Mouse (Mus musculus): Measurements from ENCODE around the gene Sdhaf1. TPM values are rescaled to one million over a fixed set of nuclear protein-coding genes. Genes with fewer than 3 reads are reported as not detected.

Sdhaf1 gene
- polyA plus RNA-seq, 1 experiment = 0.47 TPM

DNA sequence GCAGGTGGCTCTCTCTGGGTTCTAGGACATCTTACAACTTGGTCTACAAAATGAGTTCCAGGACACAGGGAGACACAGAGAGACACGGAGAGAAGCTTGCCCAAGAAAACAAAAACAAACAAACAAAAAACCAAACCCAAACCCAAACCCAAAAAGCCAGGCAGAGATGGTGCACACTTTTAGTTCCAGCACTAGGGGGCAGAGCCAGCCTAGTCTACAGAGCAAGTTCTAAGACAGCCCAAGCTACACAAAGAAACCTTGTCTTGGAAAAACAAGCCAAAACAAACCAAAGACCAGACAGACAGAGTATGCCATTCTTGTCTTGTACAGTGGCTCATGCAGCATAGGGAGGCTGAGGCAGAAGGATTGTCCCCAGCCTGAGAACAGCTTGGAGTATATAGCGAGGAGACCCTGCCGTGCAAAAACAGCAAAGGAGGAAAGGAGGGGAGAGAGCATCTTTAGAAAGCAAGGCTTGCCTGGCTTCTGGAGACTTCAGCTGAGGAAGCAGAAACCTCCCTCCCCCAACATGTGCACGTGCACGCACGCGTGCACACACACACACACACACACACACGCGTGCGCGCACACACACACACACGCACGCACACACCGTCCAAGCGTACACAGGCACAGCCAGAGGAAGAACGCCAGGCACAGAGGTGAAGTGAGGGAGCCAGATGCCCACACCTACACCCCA lies 17.5 kb downstream of the Sdhaf1 start:
- peaks cover 23% of the 10 kb centered on the region for H3K4me1 ChIP-seq (ENCODE audit: control insufficient read depth)
- TF ChIP-seq GATA1 (IDR thresholded peaks at IDR 0.05; ENCODE audit: low read length) = no peak
- no peak for TF ChIP-seq TAL1 (IDR thresholded peaks at IDR 0.05; ENCODE audit: low read length)
- peaks cover 2% of the 10 kb centered on the region; the same call in 1 of the 2 replicates for H3K36me3 ChIP-seq (ENCODE audit: control insufficient read depth)
- no peaks in the 10 kb centered on the region for H3K9me3 ChIP-seq (ENCODE audit: control insufficient read depth, low read length)
- H3K4me3 ChIP-seq (replicated peaks) = no peak overlapping the region
- no peaks in the 10 kb centered on the region for H3K27me3 ChIP-seq (ENCODE audit: control insufficient read depth)

DNA sequence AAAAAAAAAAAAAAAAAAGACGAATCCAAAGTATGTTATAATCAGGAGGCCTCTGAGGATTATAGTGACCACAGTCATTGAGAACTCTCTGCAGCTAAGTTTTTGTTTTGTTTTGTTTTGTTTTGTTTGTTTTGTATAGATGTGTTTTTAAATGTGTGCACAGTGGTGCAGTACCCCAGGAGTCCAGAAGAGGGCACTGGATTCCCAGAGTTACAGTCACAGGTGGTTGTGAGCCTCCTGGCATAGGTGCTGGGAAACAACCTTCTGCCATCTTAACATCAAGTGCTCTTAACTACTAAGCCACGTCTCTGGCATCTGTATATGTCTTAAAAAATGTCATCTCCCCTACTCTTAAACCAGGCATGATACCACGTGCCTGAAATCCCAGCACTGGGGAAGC lies 22.8 kb downstream of the Sdhaf1 start:
- H3K9me3 ChIP-seq (ENCODE audit: control insufficient read depth, low read length) = no peaks in the 10 kb centered on the region
- H3K4me1 ChIP-seq (ENCODE audit: control insufficient read depth) = peaks cover 12% of the 10 kb centered on the region
- H3K27me3 ChIP-seq (ENCODE audit: control insufficient read depth) = no peaks in the 10 kb centered on the region
- no peak overlapping the region for H3K4me3 ChIP-seq (replicated peaks)
- H3K36me3 ChIP-seq (ENCODE audit: control insufficient read depth) = no peaks in the 10 kb centered on the region
- TF ChIP-seq GATA1 (IDR thresholded peaks at IDR 0.05; ENCODE audit: low read length) = no peak
- TF ChIP-seq TAL1 (IDR thresholded peaks at IDR 0.05; ENCODE audit: low read length) = no peak

DNA sequence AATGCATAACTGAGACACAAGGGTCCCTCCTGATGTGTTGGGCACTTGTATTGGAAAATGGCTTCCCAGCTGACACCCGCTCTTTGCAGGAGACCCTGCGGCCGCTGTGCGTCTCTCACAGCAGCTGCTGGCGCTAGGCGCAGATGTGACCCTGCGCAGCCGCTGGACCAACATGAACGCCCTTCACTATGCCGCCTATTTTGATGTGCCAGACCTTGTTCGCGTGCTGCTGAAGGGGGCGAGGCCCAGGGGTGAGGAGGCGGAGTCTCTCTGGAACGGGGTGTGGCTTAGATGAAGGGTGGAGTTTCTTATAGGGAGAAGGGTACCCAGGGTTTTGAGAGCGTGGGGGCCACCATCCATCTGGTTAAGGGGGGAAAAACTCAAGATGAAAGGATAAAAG lies 26.4 kb downstream of the Sdhaf1 start:
- Histone ChIP-seq H3K36me3 (ENCODE audit: control insufficient read depth) (no peaks in the 10 kb centered on the region), H3K27me3 (ENCODE audit: control insufficient read depth) (peaks cover under 1% of the 10 kb centered on the region), H3K4me1 (ENCODE audit: control insufficient read depth) (peaks cover 12% of the 10 kb centered on the region), H3K9me3 (ENCODE audit: control insufficient read depth, low read length) (no peaks in the 10 kb centered on the region), H3K4me3 (replicated peaks) (no peak overlapping the region)
- no peak for TF ChIP-seq GATA1 (IDR thresholded peaks at IDR 0.05; ENCODE audit: low read length)
- TF ChIP-seq TAL1 (IDR thresholded peaks at IDR 0.05; ENCODE audit: low read length) = no peak

DNA sequence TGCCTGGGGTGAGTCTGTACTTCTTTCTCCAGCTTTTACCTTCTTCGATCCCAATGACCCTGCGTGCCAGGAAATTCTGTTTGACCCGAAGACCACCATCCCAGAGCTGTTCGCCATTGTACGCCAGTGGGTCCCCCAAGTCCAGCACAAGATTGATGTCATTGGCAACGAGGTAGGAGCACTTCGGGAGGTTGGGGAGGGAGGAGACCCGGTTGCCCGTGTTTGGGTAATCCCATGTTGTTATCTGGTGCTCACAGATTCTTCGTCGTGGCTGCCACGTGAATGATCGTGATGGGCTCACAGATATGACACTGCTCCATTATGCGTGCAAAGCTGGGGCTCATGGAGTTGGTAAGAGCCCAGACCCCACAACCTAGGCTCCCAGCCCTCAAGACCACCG lies 26.9 kb downstream of the Sdhaf1 start:
- Histone ChIP-seq H3K4me1 (ENCODE audit: control insufficient read depth) (peaks cover 12% of the 10 kb centered on the region), H3K36me3 (ENCODE audit: control insufficient read depth) (no peaks in the 10 kb centered on the region), H3K27me3 (ENCODE audit: control insufficient read depth) (peaks cover 5% of the 10 kb centered on the region), H3K9me3 (ENCODE audit: control insufficient read depth, low read length) (no peaks in the 10 kb centered on the region), H3K4me3 (replicated peaks) (no peak overlapping the region)
- no peak for TF ChIP-seq GATA1 (IDR thresholded peaks at IDR 0.05; ENCODE audit: low read length)
- no peak for TF ChIP-seq TAL1 (IDR thresholded peaks at IDR 0.05; ENCODE audit: low read length)

DNA sequence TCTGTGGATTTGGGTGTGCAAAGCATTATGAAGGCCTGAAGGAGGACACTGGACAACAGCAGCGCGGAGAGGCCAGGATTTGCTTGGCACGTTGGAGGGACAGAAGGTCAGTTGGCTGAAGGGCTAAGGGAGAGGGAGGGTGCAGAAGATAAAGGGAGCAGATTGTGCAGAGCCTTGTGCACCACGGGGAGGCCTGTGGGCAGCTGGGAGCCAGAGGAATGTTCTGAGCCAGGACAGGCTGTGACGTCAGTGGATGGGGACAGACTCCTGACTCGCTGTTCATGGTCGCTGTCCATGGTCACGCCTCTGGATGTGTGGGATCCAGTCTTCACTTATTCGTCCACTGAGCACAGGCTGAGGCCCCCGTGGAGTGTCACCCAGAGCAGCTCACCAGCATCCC lies 28.6 kb downstream of the Sdhaf1 start:
- Histone ChIP-seq H3K27me3 (ENCODE audit: control insufficient read depth) (peaks cover 13% of the 10 kb centered on the region), H3K36me3 (ENCODE audit: control insufficient read depth) (no peaks in the 10 kb centered on the region)
- TF ChIP-seq GATA1 (IDR thresholded peaks at IDR 0.05; ENCODE audit: low read length) (no peak), TAL1 (IDR thresholded peaks at IDR 0.05; ENCODE audit: low read length) (no peak)

DNA sequence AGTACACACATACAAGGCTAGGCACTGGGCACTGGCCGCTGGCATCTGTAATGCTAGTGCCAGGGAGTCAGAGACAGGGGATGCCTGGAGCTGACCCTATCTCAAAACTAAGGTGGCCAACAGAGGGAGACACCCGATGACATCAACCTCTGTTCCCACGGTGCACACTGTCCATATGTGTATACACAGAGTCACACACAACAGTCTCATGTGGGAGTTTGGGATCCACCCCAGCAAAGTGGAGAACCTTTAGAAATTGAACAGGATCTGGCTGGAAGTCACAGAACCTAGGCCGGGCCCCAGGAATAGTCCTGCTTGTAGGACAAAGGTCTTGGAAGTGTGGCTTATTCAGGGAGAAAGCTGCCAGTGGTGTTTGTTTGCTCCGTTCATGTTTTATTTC lies 29.4 kb downstream of the Sdhaf1 start:
- H3K9me3 ChIP-seq (ENCODE audit: control insufficient read depth, low read length) = no peaks in the 10 kb centered on the region
- peaks cover 13% of the 10 kb centered on the region for H3K27me3 ChIP-seq (ENCODE audit: control insufficient read depth)
- H3K4me1 ChIP-seq (ENCODE audit: control insufficient read depth) = peaks cover 12% of the 10 kb centered on the region
- H3K4me3 ChIP-seq (replicated peaks) = no peak overlapping the region
- no peak for TF ChIP-seq TAL1 (IDR thresholded peaks at IDR 0.05; ENCODE audit: low read length)
- H3K36me3 ChIP-seq (ENCODE audit: control insufficient read depth) = no peaks in the 10 kb centered on the region

More for the DNA sequence above, 28.6 kb downstream of the Sdhaf1 start:
- Histone ChIP-seq H3K4me1 (ENCODE audit: control insufficient read depth) (peaks cover 12% of the 10 kb centered on the region), H3K4me3 (replicated peaks) (no peak overlapping the region), H3K9me3 (ENCODE audit: control insufficient read depth, low read length) (no peaks in the 10 kb centered on the region)

DNA sequence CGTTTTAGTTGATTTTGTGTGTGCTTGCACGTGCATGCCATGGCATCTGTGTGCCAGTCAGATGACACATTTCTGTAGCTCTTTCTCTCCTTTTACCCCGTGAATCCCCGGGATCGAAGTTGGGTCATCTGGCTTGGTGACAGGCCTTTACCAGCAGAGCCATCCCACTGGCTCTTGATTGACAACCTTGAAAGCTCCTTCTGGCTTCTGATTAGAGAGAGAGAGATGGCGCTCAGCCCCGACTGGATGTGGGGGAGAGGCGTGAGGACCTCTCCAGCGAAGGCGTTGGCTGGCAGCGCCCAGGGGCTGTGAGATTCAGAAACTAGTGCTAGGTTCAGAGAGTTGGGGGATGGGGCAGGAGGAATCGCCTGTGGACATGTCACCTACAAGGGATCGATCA lies 29.9 kb downstream of the Sdhaf1 start:
- Histone ChIP-seq H3K36me3 (ENCODE audit: control insufficient read depth) (no peaks in the 10 kb centered on the region), H3K4me1 (ENCODE audit: control insufficient read depth) (peaks cover 12% of the 10 kb centered on the region), H3K4me3 (replicated peaks) (no peak overlapping the region), H3K9me3 (ENCODE audit: control insufficient read depth, low read length) (no peaks in the 10 kb centered on the region), H3K27me3 (ENCODE audit: control insufficient read depth) (peaks cover 16% of the 10 kb centered on the region)
- TF ChIP-seq GATA1 (IDR thresholded peaks at IDR 0.05; ENCODE audit: low read length) (no peak), TAL1 (IDR thresholded peaks at IDR 0.05; ENCODE audit: low read length) (no peak)

DNA sequence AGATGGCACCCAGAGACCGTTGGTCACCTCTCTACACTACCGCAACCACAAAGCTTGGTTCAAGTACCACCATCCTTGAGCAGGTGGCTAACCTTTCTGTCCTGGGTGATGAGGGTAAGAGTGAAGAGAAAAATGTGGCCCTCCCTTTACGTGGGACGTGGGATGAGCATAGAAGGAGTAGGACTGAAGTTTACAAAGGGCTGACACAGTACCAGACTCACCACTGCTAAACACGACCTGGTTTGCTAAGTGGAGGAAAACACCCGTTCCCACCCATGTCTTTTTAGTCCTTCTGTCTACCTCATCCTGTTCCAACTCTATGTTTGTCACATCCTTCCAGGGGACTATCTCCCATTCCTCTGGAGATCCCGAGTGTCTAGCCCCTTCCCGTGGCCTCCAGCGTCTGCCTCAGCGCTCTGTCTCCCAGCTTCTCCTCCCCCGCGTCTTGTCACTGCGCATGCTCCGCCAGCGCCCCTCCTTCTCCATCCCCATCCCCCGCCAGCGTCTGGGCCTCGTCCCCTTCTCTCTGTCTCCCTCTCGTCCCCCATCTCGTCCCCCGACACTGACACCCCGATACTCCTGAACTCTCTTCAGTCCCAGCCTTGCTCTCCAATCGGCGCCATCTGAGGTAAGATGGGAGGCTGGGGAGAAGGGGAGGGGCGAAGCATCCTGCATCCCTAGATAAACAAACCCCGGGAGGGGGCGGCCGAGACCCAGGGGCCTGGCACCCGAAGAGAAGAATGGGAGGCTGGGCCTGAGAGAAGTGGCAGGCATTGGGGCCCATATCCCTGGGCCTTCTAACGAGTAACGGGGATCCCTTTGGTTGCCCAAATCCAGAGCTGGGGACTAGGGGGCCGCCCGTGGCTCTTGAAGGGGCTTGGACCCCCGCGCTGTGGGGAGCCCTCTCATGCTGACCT lies 32.2 kb downstream of the Sdhaf1 start, which contains the start of gene Clip3:
Clip3 (plus strand) TSS at position 514 of the 917 bp plus-strand sequence.
- Histone ChIP-seq H3K4me3 (replicated peaks) (no peak within 1 kb of the TSS), H3K36me3 (ENCODE audit: control insufficient read depth) (no peaks in the 10 kb centered on the region), H3K4me1 (ENCODE audit: control insufficient read depth) (peaks cover 3% of the 10 kb centered on the region), H3K27me3 (ENCODE audit: control insufficient read depth) (peaks cover 21% of the 10 kb centered on the region), H3K9me3 (ENCODE audit: control insufficient read depth, low read length) (no peaks in the 10 kb centered on the region)
- TF ChIP-seq GATA1 (IDR thresholded peaks at IDR 0.05; ENCODE audit: low read length) (no peak), TAL1 (IDR thresholded peaks at IDR 0.05; ENCODE audit: low read length) (no peak)

DNA sequence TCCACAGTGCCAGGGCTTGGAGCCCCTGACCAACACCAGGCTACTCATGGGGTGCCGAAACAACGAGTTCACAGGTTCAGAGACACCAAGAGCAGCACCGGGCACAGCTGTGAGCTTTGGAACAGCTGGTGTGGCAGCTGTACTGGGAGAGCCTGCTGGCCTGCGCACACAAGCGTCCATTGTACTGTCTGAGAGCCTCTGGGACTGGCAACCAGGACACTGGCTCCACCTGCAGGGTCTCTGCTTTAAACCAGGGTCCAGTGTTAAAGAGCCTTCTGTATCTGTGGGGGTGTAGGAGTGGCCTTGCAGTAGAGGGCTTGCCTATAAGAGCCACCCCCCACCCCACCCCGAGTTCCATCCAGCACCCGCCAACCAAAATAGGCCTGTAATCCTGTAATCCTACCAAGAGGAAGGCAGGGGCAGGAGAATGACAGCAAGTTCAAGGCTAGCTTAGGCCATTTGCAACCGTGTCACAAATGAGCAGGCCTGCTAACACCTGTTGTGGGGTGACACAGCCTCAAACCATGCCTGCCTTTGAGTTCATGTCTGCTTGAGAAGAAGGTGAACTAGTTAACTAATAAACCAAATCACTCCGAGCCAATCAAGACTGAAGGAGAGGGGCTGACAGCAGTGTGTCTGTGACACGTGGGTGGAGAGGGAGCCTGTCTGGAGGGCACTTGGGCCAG lies 33.8 kb downstream of the Sdhaf1 start:
- Histone ChIP-seq H3K27me3 (ENCODE audit: control insufficient read depth) (peaks cover 21% of the 10 kb centered on the region), H3K9me3 (ENCODE audit: control insufficient read depth, low read length) (no peaks in the 10 kb centered on the region), H3K4me3 (replicated peaks) (no peak overlapping the region), H3K4me1 (ENCODE audit: control insufficient read depth) (no peaks in the 10 kb centered on the region; the same call in 1 of the 2 replicates), H3K36me3 (ENCODE audit: control insufficient read depth) (no peaks in the 10 kb centered on the region)
- TF ChIP-seq TAL1 (IDR thresholded peaks at IDR 0.05; ENCODE audit: low read length) (no peak), GATA1 (IDR thresholded peaks at IDR 0.05; ENCODE audit: low read length) (no peak)

Measured in erythroblast, embryonic 14.5 days (primary cell).